Mouse (Mus musculus): ENCODE results near the gene Ifnl2. TPM values are rescaled to one million over a fixed set of nuclear protein-coding genes. Genes with fewer than 3 reads are reported as not detected.
A peak's percentile ranks its signal among the peaks of the same experiment; 100 is the strongest.

The Ifnl2 gene
- polyA plus RNA-seq, 1 experiment from 2014 or later: not detected

DNA sequence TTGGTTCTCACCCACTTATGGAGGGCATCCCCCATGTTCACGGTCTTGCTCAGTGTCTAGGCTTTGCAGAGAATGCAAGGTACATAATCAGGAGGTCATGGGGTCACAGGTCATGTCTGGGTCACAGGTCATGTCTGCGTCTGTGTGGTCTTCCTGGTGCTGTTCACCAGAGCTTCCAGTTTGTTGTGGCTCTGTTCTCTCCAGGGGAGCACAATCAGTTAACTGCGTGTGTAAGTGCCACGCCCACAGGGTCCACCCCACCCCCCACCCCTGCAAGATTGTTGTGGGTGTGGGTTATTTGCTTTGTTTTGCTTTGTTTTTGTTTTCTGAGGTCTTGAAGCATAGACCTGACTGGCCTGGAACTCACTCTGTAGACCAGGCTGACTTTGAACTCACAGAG lies 26.1 kb downstream of the Ifnl2 start:
- no peak overlapping the region for H3K4me3 ChIP-seq (replicated peaks; ENCODE audit: low read depth, low read length)
- H3K9ac ChIP-seq (replicated peaks; ENCODE audit: low read length): no peak overlapping the region
- no peaks in the 10 kb centered on the region for H3K36me3 ChIP-seq (ENCODE audit: control insufficient read depth, insufficient read depth, low read length)
- WGBS: 34% methylated on average over 4 of the region's 4 CpGs
- H3K9me3 ChIP-seq (ENCODE audit: control insufficient read depth, low read length): no peaks in the 10 kb centered on the region
- peaks cover 10% of the 10 kb centered on the region for H3K27me3 ChIP-seq (ENCODE audit: control insufficient read depth, insufficient read depth, low read length)
- no peak overlapping the region for H3K27ac ChIP-seq (replicated peaks; ENCODE audit: low read depth, low read length)
- no peaks in the 10 kb centered on the region for H3K4me1 ChIP-seq (ENCODE audit: control insufficient read depth, insufficient read depth, low read length)
- H3K4me2 ChIP-seq (ENCODE audit: low read length): no peak overlapping the region
- ATAC-seq (ENCODE audit: low FRiP score, low TSS enrichment) (no peak), DNase-seq (no peak)

DNA sequence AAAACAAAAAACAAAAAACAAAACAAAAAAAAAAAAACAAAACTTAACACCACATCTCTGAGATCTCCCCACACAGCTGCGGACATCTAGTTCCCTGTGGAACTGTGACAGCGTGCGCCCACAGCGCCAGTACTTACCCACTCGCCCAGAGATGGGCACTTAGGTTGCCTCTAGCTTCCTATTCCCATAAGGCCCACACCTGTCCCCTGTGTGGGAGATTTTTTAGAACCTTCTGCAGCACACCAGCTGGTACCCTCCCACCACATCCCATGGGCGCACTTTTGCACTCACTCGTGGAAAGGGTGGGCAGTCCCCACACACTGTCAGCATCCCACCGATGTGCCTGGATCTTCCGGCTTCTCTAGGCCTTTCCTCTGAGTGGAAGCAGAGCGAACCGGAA lies 27.4 kb downstream of the Ifnl2 start:
- WGBS: 84% methylated on average over 11 of the region's 11 CpGs
- DNase-seq: no peak
- no peak overlapping the region for H3K27ac ChIP-seq (replicated peaks; ENCODE audit: low read depth, low read length)
- H3K4me2 ChIP-seq (ENCODE audit: low read length): no peak overlapping the region
- peaks cover 5% of the 10 kb centered on the region; the same call in 1 of the 2 replicates for H3K27me3 ChIP-seq (ENCODE audit: control insufficient read depth, insufficient read depth, low read length)
- H3K9me3 ChIP-seq (ENCODE audit: control insufficient read depth, low read length): no peaks in the 10 kb centered on the region
- no peak overlapping the region for H3K4me3 ChIP-seq (replicated peaks; ENCODE audit: low read depth, low read length)
- H3K4me1 ChIP-seq (ENCODE audit: control insufficient read depth, insufficient read depth, low read length): no peaks in the 10 kb centered on the region
- H3K36me3 ChIP-seq (ENCODE audit: control insufficient read depth, insufficient read depth, low read length): no peaks in the 10 kb centered on the region
- no peak for ATAC-seq (ENCODE audit: low FRiP score, low TSS enrichment)
- no peak overlapping the region for H3K9ac ChIP-seq (replicated peaks; ENCODE audit: low read length)

DNA sequence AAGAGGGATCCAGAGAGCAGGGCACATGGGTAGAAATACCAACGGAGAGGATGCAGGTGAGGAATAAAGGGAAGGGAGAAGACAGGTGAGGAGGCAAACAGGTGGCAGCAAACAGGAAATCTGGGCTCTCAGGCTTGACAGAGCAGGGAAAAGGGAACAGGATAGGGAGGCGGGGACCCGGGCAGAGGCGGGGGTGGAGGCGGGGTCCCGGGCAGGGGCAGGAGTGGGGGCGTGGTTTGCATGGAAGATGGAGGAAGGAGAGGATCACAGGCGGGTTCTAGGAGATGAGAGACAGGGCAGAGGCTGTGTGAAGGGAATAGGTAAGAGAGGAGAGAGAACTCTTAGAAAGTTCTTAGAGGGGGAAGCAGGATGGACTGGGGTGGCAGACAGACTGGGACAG lies 31.4 kb downstream of the Ifnl2 start:
- H3K4me2 ChIP-seq (ENCODE audit: low read length): no peak overlapping the region
- no peaks in the 10 kb centered on the region for H3K4me1 ChIP-seq (ENCODE audit: control insufficient read depth, insufficient read depth, low read length)
- WGBS: 9% methylated on average over 8 of the region's 8 CpGs
- no peaks in the 10 kb centered on the region for H3K36me3 ChIP-seq (ENCODE audit: control insufficient read depth, insufficient read depth, low read length)
- ATAC-seq (ENCODE audit: low FRiP score, low TSS enrichment) (no peak), DNase-seq (no peak)
- H3K9me3 ChIP-seq (ENCODE audit: control insufficient read depth, low read length): no peaks in the 10 kb centered on the region
- no peak overlapping the region for H3K9ac ChIP-seq (replicated peaks; ENCODE audit: low read length)
- no peak overlapping the region for H3K27ac ChIP-seq (replicated peaks; ENCODE audit: low read depth, low read length)
- H3K27me3 ChIP-seq (ENCODE audit: control insufficient read depth, insufficient read depth, low read length): no peaks in the 10 kb centered on the region
- no peak overlapping the region for H3K4me3 ChIP-seq (replicated peaks; ENCODE audit: low read depth, low read length)

DNA sequence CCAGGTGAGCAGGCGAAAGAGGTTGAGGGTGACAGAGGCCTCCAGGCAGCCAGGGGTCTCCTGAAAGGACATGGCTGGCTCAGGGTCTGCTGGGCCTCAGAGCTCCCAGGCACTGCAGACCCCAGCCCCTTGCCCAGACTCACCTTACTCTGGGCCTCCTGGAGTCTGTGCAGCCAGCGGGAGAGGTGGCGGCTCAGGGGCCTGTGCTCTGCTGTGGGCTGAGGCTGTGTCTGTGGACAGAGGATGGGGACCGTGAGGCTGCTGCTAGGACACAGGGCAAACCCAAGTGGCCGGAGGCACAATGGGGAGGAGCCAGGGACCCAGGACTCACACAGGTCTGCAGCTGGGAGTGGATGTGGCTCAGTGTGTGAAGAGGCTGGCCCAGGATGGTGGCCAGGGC lies 32.9 kb downstream of the Ifnl2 start:
- no peak for DNase-seq

DNA sequence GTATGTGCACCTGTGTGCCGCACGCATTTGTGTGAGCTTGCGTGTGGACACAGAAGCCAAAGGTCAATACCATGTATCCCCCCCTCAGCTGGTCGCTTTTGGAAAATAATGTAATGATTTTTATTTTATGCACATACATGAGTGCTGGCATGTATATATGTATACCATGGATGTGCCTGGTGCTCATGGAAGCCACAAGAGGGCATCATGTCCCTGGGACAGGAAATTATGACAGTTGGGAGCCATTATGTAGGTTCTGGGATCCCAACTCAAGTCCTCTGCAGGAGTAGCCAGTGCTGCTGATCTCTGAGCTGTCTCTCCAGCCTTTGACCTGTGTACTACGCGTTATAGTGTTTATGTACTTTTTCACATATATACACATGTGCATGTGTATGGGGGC lies 34.1 kb downstream of the Ifnl2 start:
- Histone ChIP-seq H3K9ac (replicated peaks; ENCODE audit: low read length) (no peak overlapping the region), H3K27me3 (ENCODE audit: control insufficient read depth, insufficient read depth, low read length) (no peaks in the 10 kb centered on the region), H3K4me2 (ENCODE audit: low read length) (no peak overlapping the region), H3K36me3 (ENCODE audit: control insufficient read depth, insufficient read depth, low read length) (no peaks in the 10 kb centered on the region), H3K4me3 (replicated peaks; ENCODE audit: low read depth, low read length) (no peak overlapping the region), H3K9me3 (ENCODE audit: control insufficient read depth, low read length) (no peaks in the 10 kb centered on the region), H3K4me1 (ENCODE audit: control insufficient read depth, insufficient read depth, low read length) (no peaks in the 10 kb centered on the region), H3K27ac (replicated peaks; ENCODE audit: low read depth, low read length) (no peak overlapping the region)
- WGBS: 94% methylated on average over 6 of the region's 6 CpGs
- DNase-seq (no peak), ATAC-seq (ENCODE audit: low FRiP score, low TSS enrichment) (no peak)

More for the DNA sequence above, 32.9 kb downstream of the Ifnl2 start:
- ATAC-seq (ENCODE audit: low FRiP score, low TSS enrichment): no peak
- no peaks in the 10 kb centered on the region for H3K27me3 ChIP-seq (ENCODE audit: control insufficient read depth, insufficient read depth, low read length)
- H3K9me3 ChIP-seq (ENCODE audit: control insufficient read depth, low read length): no peaks in the 10 kb centered on the region
- no peak overlapping the region for H3K4me3 ChIP-seq (replicated peaks; ENCODE audit: low read depth, low read length)
- no peaks in the 10 kb centered on the region for H3K4me1 ChIP-seq (ENCODE audit: control insufficient read depth, insufficient read depth, low read length)
- H3K9ac ChIP-seq (replicated peaks; ENCODE audit: low read length): no peak overlapping the region
- H3K27ac ChIP-seq (replicated peaks; ENCODE audit: low read depth, low read length): no peak overlapping the region
- WGBS: 88% methylated on average over 5 of the region's 5 CpGs
- no peak overlapping the region for H3K4me2 ChIP-seq (ENCODE audit: low read length)
- no peaks in the 10 kb centered on the region for H3K36me3 ChIP-seq (ENCODE audit: control insufficient read depth, insufficient read depth, low read length)

DNA sequence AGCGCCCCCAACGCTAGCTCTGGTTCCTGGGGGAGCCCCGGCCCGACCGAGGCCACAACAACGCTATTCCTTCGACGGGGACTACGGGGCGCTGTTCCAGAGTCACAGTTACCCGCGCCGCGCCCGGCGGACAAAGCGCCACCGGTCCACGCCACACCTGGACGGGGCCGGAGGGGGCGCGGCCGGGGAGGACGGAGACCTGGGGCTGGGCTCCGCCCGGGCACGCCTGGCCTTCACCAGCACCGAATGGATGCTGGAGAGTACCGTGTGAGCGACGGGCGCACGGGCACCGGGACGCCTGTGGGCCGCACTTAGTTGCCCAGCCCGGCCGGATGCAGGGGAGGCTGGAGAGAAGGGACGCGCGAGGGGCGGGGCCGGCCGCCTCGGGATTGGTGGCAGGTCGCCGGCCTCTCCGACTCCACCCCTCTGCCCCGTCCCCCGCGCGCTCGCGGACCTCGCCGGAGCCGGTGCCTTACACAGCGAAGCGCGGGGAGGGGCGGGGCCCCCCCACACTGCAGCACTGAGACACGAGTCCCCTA lies 43.0 kb downstream of the Ifnl2 start:
- H3K27ac ChIP-seq (replicated peaks; ENCODE audit: low read depth, low read length): no peak overlapping the region
- H3K4me2 ChIP-seq (ENCODE audit: low read length): peak overlapping the region; percentile 54
- peaks cover 30% of the 10 kb centered on the region for H3K36me3 ChIP-seq (ENCODE audit: control insufficient read depth, insufficient read depth, low read length)
- peak overlapping the region; percentile 49 for H3K9ac ChIP-seq (replicated peaks; ENCODE audit: low read length)
- H3K4me3 ChIP-seq (replicated peaks; ENCODE audit: low read depth, low read length): peak overlapping the region; percentile 32
- no peaks in the 10 kb centered on the region for H3K9me3 ChIP-seq (ENCODE audit: control insufficient read depth, low read length)
- 1% methylated on average over 63 of the region's 63 CpGs for WGBS
- peak; percentile 63 for DNase-seq
- peaks cover 8% of the 10 kb centered on the region; the same call in 1 of the 2 replicates for H3K27me3 ChIP-seq (ENCODE audit: control insufficient read depth, insufficient read depth, low read length)
- H3K4me1 ChIP-seq (ENCODE audit: control insufficient read depth, insufficient read depth, low read length): 0 out of 2 replicates have a peak, but pooled peaks cover 4% of the 10 kb centered on the region
- peak; percentile 64 for ATAC-seq (ENCODE audit: low FRiP score, low TSS enrichment)

DNA sequence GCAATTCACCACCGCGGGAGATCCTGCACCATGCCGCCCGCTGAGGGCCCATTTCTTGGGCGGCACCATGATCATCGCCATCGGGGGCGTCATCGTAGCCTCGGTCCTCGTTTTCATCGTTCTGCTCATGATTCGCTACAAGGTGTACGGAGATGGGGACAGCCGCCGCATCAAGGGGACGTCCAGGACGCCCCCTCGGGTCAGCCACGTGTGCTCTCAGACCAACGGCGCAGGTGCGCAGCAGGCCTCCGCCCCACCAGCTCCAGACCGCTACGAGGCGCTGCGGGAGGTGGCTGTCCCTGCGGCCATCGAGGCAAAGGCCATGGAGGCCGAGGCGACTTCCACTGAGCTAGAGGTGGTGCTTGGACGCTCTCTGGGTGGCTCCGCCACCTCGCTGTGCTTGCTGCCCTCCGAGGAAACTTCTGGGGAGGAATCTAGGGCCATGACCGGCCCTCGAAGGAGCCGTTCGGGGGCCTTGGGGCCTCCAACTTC lies 43.5 kb downstream of the Ifnl2 start:
- Histone ChIP-seq H3K9me3 (ENCODE audit: control insufficient read depth, low read length) (no peaks in the 10 kb centered on the region), H3K4me3 (replicated peaks; ENCODE audit: low read depth, low read length) (peak overlapping the region; percentile 32; the same call in 1 of the 2 replicates), H3K9ac (replicated peaks; ENCODE audit: low read length) (peak overlapping the region; percentile 49; the same call in 1 of the 2 replicates), H3K36me3 (ENCODE audit: control insufficient read depth, insufficient read depth, low read length) (peaks cover 35% of the 10 kb centered on the region), H3K27ac (replicated peaks; ENCODE audit: low read depth, low read length) (no peak overlapping the region), H3K4me1 (ENCODE audit: control insufficient read depth, insufficient read depth, low read length) (0 out of 2 replicates have a peak, but pooled peaks cover 9% of the 10 kb centered on the region), H3K4me2 (ENCODE audit: low read length) (peak overlapping the region; percentile 54), H3K27me3 (ENCODE audit: control insufficient read depth, insufficient read depth, low read length) (peaks cover 8% of the 10 kb centered on the region; the same call in 1 of the 2 replicates)
- DNase-seq (no peak), ATAC-seq (ENCODE audit: low FRiP score, low TSS enrichment) (no peak)
- WGBS: 17% methylated on average over 40 of the region's 40 CpGs

DNA sequence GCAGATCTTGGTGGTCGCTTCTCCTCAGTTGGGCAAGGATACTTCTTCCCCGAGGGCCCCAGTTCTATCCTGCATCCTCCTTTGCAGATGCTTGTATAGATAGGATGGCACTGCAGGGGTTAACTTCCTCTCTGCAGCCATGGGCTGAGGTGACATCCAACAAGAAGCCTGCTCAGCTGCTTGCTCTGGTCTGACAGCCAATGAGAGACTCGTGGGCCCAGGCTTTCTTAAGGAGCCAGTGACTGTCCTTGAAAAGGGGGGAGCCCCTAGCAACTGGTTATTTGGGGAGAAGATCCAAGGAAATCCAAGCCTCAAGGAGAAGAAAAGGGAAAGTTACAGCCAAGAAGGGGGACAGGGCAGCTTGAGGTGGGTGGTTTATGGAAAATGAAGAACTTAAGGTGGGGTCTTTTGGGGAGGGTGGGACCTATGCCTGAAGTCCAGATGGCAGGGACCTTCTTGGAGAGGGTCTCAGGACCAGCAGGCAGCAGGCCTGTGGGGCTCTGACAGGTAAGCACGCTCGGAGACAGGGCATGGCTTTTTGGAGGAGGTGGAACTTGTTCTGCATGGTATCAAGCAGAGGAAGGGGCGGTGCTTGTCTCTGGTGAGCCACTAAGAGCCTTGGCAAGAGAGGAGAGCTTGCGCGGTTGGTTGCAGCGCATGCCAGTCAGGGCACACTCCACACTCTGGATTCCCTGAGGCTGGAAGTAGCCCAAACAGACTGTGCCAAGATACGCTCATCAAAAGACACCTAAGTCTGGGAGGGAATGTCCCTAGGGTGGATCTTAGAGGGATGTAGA lies 45.6 kb downstream of the Ifnl2 start:
- H3K9ac ChIP-seq (replicated peaks; ENCODE audit: low read length): no peak overlapping the region
- DNase-seq (peak; percentile 71), ATAC-seq (ENCODE audit: low FRiP score, low TSS enrichment) (no peak)
- peaks cover 47% of the 10 kb centered on the region for H3K36me3 ChIP-seq (ENCODE audit: control insufficient read depth, insufficient read depth, low read length)
- peaks cover 8% of the 10 kb centered on the region; the same call in 1 of the 2 replicates for H3K27me3 ChIP-seq (ENCODE audit: control insufficient read depth, insufficient read depth, low read length)
- H3K4me1 ChIP-seq (ENCODE audit: control insufficient read depth, insufficient read depth, low read length): 0 out of 2 replicates have a peak, but pooled peaks cover 9% of the 10 kb centered on the region
- peak overlapping the region; percentile 4; the same call in 1 of the 2 replicates for H3K4me3 ChIP-seq (replicated peaks; ENCODE audit: low read depth, low read length)
- no peaks in the 10 kb centered on the region for H3K9me3 ChIP-seq (ENCODE audit: control insufficient read depth, low read length)
- 60% methylated on average over 10 of the region's 10 CpGs for WGBS
- H3K4me2 ChIP-seq (ENCODE audit: low read length): peak overlapping the region; percentile 32
- H3K27ac ChIP-seq (replicated peaks; ENCODE audit: low read depth, low read length): no peak overlapping the region

Data from midbrain, embryonic 14.5 days (tissue).